Mouse (Mus musculus): ENCODE data around the gene Dse. TPM values are rescaled to one million over a fixed set of nuclear protein-coding genes. Genes with fewer than 3 reads are reported as not detected.

Gene Dse
- polyA plus RNA-seq, 1 experiment from 2014 or later, result 16.4 TPM

GRCm38 (mm10) chr10:34117770-34118169 is 89.7 kb downstream of the Dse start:
- Histone ChIP-seq H3K4me1 (no peaks in the 10 kb centered on the region), H3K27me3 (replicated peaks) (no peaks in the 10 kb centered on the region), H3K4me2 (replicated peaks) (no peak overlapping the region), H3K27ac (no peak overlapping the region), H3K4me3 (no peak overlapping the region), H3K36me3 (no peaks in the 10 kb centered on the region), H3K9ac (no peak overlapping the region), H3K9me3 (no peaks in the 10 kb centered on the region)
- ATAC-seq (ENCODE audit: low FRiP score, low read depth), result no peak

- no peak overlapping the region for H3K4me3 ChIP-seq
- H3K36me3 ChIP-seq, result no peaks in the 10 kb centered on the region
- no peaks in the 10 kb centered on the region for H3K4me1 ChIP-seq
- no peaks in the 10 kb centered on the region for H3K9me3 ChIP-seq
- no peak for ATAC-seq (ENCODE audit: low FRiP score, low read depth)
- 61% methylated on average over 3 of the region's 3 CpGs for WGBS
- H3K4me2 ChIP-seq (replicated peaks), result no peak overlapping the region
- no peak overlapping the region for H3K9ac ChIP-seq
- H3K27me3 ChIP-seq (replicated peaks), result no peaks in the 10 kb centered on the region
- H3K27ac ChIP-seq, result no peak overlapping the region
These were observed 90.4 kb downstream of the Dse start for GRCm38 (mm10) chr10:34117131-34117530.

- Histone ChIP-seq H3K36me3 (no peaks in the 10 kb centered on the region), H3K9me3 (no peaks in the 10 kb centered on the region), H3K27ac (no peak overlapping the region), H3K9ac (no peak overlapping the region), H3K27me3 (replicated peaks) (no peaks in the 10 kb centered on the region), H3K4me3 (no peak overlapping the region), H3K4me2 (replicated peaks) (no peak overlapping the region), H3K4me1 (no peaks in the 10 kb centered on the region)
- no peak for ATAC-seq (ENCODE audit: low FRiP score, low read depth)
- WGBS, result 76% methylated on average over 4 of the region's 4 CpGs
These were observed 95.4 kb downstream of the Dse start for GRCm38 (mm10) chr10:34111964-34112738.

GRCm38 (mm10) chr10:34110863-34111465 is 96.6 kb downstream of the Dse start:
- no peaks in the 10 kb centered on the region for H3K9me3 ChIP-seq
- H3K27ac ChIP-seq, result no peak overlapping the region
- H3K9ac ChIP-seq, result no peak overlapping the region
- no peak overlapping the region for H3K4me2 ChIP-seq (replicated peaks)
- no peak for ATAC-seq (ENCODE audit: low FRiP score, low read depth)
- 86% methylated on average over 13 of the region's 13 CpGs for WGBS
- no peaks in the 10 kb centered on the region for H3K27me3 ChIP-seq (replicated peaks)
- no peaks in the 10 kb centered on the region for H3K4me1 ChIP-seq
- H3K4me3 ChIP-seq, result no peak overlapping the region
- no peaks in the 10 kb centered on the region for H3K36me3 ChIP-seq

Other genes starting within 250 kb of the Dse start
- 134 and 142 TPM in 2 replicates for gene Rwdd1, start 188.1 kb downstream of the Dse start, polyA plus RNA-seq (2016; fragmentation: Nextera tagmentation; extraction: Ambion mirVana)
- not detected in 2 replicates for gene Trappc3l, start 170.1 kb downstream of the Dse start, polyA plus RNA-seq (2016; fragmentation: Nextera tagmentation; extraction: Ambion mirVana)
- gene Calhm4, start 163.4 kb downstream of the Dse start, polyA plus RNA-seq (2016; fragmentation: Nextera tagmentation; extraction: Ambion mirVana), result not detected in 2 replicates
- gene Calhm5, start 111.2 kb downstream of the Dse start, polyA plus RNA-seq (2016; fragmentation: Nextera tagmentation; extraction: Ambion mirVana), result 0.14 and 0.16 TPM in 2 replicates
- 0.29 and 0.31 TPM in 2 replicates for gene Calhm6, start 79.7 kb downstream of the Dse start, polyA plus RNA-seq (2016; fragmentation: Nextera tagmentation; extraction: Ambion mirVana)
- gene Tspyl1, start 74.5 kb upstream of the Dse start, polyA plus RNA-seq (2016; fragmentation: Nextera tagmentation; extraction: Ambion mirVana), result 138 and 142 TPM in 2 replicates
- gene Tspyl4, start 89.7 kb upstream of the Dse start, polyA plus RNA-seq (2016; fragmentation: Nextera tagmentation; extraction: Ambion mirVana), result 143 and 153 TPM in 2 replicates
- gene Col10a1, start 182.3 kb upstream of the Dse start, polyA plus RNA-seq (2016; fragmentation: Nextera tagmentation; extraction: Ambion mirVana), result 0.11 and 0.23 TPM in 2 replicates
- 3.3 and 4.2 TPM in 2 replicates for gene Nt5dc1, start 210.8 kb upstream of the Dse start, polyA plus RNA-seq (2016; fragmentation: Nextera tagmentation; extraction: Ambion mirVana)